Mouse (Mus musculus): Measurements from ENCODE around the gene Hnf4a.

GRCm38 (mm10) chr2:163491351-163491750 lies 15.3 kb upstream of the Hnf4a start:
- TF ChIP-seq CTCF (IDR thresholded peaks at IDR 0.05) (no peak), EP300 (IDR thresholded peaks at IDR 0.05; ENCODE audit: insufficient read depth, low read depth, low read length) (no peak)
